Mouse (Mus musculus): ENCODE results near the gene Vps52. TPM values are rescaled to one million over a fixed set of nuclear protein-coding genes. Genes with fewer than 3 reads are reported as not detected.

The Vps52 gene
- polyA plus RNA-seq, 1 experiment, result 58.0 TPM

DNA sequence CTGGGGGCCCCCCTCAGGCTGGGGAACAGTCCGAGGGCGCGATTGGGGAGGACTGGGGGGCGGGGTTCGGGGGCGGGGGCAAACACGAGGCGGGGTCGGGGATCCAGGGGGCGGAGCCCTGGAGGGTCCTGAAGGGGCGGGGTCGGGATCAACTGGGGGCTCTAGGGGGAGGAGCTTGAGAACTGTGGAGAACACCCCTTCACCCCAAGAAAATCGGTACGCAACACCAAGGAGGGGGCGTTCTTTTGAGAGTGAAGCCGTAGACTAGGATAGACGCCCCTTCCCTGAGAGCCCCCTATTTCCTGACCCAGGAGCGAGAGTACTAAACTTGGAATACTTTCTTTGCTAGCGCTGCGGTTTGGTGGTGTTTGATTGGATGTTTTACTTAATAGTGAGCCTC lies 39.3 kb upstream of the Vps52 start:
- DNase-seq (ENCODE audit: low read depth in 1 of 2, low spot score in 2 of 2), result no peak
- 2% methylated on average over 10 of the region's 20 CpGs for WGBS
- TF ChIP-seq POLR2A (IDR thresholded peaks at IDR 0.05; ENCODE audit: low read depth, low read length) (no peak), CTCF (IDR thresholded peaks at IDR 0.05; ENCODE audit: extremely low read depth, insufficient read depth, insufficient read length, insufficient replicate concordance) (no peak)
- peak overlapping the region; percentile 63 for H3K4me3 ChIP-seq (ENCODE audit: extremely low read depth, insufficient read depth, insufficient read length)
- peaks cover 15% of the 10 kb centered on the region; the same call in 1 of the 2 replicates for H3K4me1 ChIP-seq (ENCODE audit: control insufficient read depth, insufficient read depth, insufficient read length)
- H3K36me3 ChIP-seq (ENCODE audit: control insufficient read depth, insufficient read depth, low read length), result peaks cover 31% of the 10 kb centered on the region
- no peak overlapping the region for H3K27ac ChIP-seq (ENCODE audit: insufficient read depth, low read length)
- H3K27me3 ChIP-seq (ENCODE audit: control insufficient read depth, insufficient read depth, low read length), result no peaks in the 10 kb centered on the region

DNA sequence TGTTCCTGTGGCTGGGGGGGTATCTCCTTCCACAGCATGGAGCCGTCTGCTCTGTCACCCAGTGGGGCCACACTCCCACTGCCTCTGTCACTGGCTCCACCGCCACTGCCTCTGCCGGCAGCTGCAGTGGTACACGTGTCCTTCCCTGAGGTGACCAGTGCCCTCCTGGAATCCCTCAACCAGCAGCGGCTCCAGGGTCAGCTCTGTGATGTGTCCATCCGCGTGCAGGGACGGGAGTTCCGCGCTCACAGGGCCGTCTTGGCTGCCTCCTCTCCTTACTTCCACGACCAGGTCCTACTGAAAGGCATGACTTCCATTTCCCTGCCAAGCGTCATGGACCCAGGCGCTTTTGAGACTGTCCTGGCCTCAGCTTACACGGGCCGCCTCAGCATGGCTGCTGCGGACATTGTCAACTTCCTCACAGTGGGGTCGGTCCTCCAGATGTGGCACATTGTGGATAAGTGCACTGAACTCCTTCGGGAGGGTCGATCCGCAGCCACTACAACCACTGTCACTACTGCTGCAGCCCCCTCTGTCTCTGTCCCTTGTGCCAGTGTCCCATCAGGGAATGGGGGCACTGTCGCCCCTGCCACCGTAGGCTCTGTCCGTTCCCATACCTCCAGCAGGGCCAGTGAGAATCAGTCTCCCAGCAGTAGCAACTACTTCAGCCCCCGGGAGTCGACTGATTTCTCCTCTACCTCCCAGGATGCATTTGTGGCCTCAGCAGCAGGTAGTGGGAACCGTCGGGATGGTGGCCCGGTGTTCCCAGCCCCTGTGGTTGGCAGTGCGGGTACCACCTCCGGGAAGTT lies 38.6 kb upstream of the Vps52 start:
- no peak for TF ChIP-seq POLR2A (IDR thresholded peaks at IDR 0.05; ENCODE audit: low read depth, low read length)
- no peak for TF ChIP-seq CTCF (IDR thresholded peaks at IDR 0.05; ENCODE audit: extremely low read depth, insufficient read depth, insufficient read length, insufficient replicate concordance)
- WGBS, result 88% methylated on average over 31 of the region's 31 CpGs
- Histone ChIP-seq H3K27me3 (ENCODE audit: control insufficient read depth, insufficient read depth, low read length) (no peaks in the 10 kb centered on the region), H3K4me3 (ENCODE audit: extremely low read depth, insufficient read depth, insufficient read length) (no peak overlapping the region), H3K36me3 (ENCODE audit: control insufficient read depth, insufficient read depth, low read length) (peaks cover 27% of the 10 kb centered on the region), H3K4me1 (ENCODE audit: control insufficient read depth, insufficient read depth, insufficient read length) (peaks cover 15% of the 10 kb centered on the region; the same call in 1 of the 2 replicates), H3K27ac (ENCODE audit: insufficient read depth, low read length) (no peak overlapping the region)
- DNase-seq (ENCODE audit: low read depth in 1 of 2, low spot score in 2 of 2), result no peak

DNA sequence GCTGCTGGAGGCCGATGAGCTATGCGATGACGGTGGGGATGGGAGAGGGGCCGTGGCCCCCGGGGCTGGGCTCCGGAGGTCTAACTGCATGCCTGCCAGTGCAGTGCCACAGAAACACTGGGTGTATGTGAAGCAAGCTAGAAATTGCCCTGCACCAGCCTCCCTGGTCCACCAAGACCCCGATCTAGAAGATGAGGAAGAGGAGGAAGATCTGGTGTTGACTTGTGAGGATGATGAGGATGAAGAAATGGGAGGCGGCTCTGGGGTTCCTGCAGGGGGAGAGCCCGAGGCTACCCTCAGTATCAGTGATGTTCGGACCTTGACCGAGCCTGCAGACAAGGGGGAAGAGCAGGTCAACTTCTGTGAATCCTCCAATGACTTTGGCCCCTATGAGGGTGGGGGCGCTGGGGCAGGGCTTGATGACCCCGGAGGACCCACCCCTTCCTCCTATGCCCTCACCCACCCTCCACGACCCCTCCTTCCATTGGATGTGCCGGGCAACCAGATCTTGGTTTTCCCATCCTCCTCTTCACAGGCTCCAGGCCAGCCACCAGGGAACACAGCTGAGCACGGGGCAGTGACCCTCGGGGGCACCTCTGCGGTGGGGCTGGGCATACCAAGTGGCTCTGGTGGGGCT lies 37.8 kb upstream of the Vps52 start:
- H3K27ac ChIP-seq (ENCODE audit: insufficient read depth, low read length), result no peak overlapping the region
- TF ChIP-seq POLR2A (IDR thresholded peaks at IDR 0.05; ENCODE audit: low read depth, low read length), result no peak
- no peak for TF ChIP-seq CTCF (IDR thresholded peaks at IDR 0.05; ENCODE audit: extremely low read depth, insufficient read depth, insufficient read length, insufficient replicate concordance)
- H3K4me3 ChIP-seq (ENCODE audit: extremely low read depth, insufficient read depth, insufficient read length), result no peak overlapping the region
- no peaks in the 10 kb centered on the region for H3K27me3 ChIP-seq (ENCODE audit: control insufficient read depth, insufficient read depth, low read length)
- DNase-seq (ENCODE audit: low read depth in 1 of 2, low spot score in 2 of 2), result no peak
- peaks cover 17% of the 10 kb centered on the region; the same call in 1 of the 2 replicates for H3K4me1 ChIP-seq (ENCODE audit: control insufficient read depth, insufficient read depth, insufficient read length)
- peaks cover 25% of the 10 kb centered on the region for H3K36me3 ChIP-seq (ENCODE audit: control insufficient read depth, insufficient read depth, low read length)
- 95% methylated on average over 18 of the region's 18 CpGs for WGBS

DNA sequence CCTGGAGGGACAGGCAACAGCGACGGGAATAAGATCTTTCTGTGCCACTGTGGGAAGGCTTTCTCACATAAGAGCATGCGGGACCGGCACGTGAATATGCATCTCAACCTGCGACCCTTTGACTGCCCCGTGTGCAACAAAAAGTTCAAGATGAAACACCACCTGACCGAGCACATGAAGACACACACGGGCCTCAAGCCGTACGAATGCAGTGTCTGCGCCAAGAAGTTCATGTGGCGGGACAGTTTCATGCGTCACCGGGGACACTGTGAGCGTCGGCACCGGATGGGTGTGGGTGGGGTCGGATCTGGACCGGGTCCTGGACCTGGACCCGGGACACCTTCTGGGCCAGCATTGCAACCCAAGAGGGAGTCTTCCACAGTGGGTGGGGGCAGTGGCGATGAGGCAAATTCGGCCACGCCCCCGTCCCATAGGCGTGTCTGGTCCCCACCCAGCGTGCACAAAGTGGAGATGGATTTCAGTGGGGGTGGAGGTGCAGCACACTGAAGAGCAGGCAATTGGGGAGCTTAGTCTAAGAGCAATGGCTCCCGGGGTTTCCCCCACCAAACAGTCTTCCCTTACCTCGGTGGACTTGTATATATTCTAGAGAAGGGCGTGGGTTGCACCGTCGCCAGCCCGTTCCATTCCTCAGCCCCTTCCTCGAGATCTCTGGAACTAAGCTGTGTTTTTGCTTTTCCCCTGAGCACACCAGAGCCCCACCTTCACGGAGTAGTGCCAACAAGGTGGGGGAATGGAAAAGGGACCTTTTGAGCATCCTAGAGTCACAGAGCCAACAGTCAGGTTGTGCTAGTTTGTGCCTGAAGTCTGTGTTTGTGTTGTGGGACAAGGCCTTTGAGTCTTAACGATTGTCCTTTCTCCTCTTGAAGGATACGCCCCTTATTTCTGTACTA lies 37.1 kb upstream of the Vps52 start:
- Histone ChIP-seq H3K4me3 (ENCODE audit: extremely low read depth, insufficient read depth, insufficient read length) (peak overlapping the region; percentile 94; the same call in 1 of the 2 replicates), H3K27ac (ENCODE audit: insufficient read depth, low read length) (peak overlapping the region; percentile 95), H3K36me3 (ENCODE audit: control insufficient read depth, insufficient read depth, low read length) (peaks cover 21% of the 10 kb centered on the region), H3K27me3 (ENCODE audit: control insufficient read depth, insufficient read depth, low read length) (no peaks in the 10 kb centered on the region), H3K4me1 (ENCODE audit: control insufficient read depth, insufficient read depth, insufficient read length) (peaks cover 17% of the 10 kb centered on the region; the same call in 1 of the 2 replicates)
- TF ChIP-seq POLR2A (IDR thresholded peaks at IDR 0.05; ENCODE audit: low read depth, low read length) (no peak), CTCF (IDR thresholded peaks at IDR 0.05; ENCODE audit: extremely low read depth, insufficient read depth, insufficient read length, insufficient replicate concordance) (no peak)
- 70% methylated on average over 37 of the region's 37 CpGs for WGBS
- DNase-seq (ENCODE audit: low read depth in 1 of 2, low spot score in 2 of 2), result no peak

DNA sequence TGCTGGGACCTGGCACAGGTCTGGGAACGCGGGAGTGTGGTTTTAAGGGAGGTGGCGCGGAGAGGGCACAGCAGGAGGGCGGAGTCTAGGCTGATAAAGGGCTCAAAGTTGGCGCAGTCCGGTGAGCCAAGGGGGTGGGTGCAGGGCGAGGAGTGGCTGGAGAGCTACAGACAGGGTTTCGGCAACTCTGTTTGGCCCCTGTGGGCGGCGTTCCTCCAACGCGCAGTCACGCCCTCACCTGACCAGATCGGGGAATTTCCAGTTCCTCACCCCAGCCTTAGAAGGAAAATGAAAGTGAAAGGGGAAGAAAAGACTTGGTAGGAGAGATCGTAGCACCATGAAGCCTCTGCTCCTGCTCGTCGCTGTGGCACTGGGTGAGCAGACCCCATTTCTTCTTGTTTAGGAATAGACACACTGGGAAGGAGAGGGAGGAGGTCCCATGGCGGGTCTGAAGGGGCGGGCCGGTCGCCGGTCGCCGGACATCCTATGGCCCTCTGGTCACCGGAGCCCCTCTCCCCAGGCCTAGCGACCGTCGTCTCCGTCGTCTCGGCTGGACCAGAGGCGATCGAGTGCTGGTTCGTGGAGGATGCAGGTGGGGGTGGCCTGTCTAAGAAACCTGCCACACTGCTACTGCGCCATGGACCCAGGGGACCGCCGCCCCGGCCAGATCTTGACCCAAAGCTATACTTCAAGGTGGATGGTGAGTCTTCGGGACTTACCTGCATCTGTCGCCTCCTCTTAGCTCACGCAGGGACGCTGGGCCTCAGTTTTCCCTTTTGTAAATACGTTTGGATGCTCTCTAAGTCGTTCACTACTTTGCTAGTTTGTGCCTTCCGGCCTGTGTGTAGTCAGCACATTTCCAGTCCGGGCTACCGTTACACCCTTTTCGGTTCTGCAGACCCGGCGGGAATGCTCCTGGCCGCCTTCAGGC lies 36.0 kb upstream of the Vps52 start:
- peak overlapping the region; percentile 95 for H3K27ac ChIP-seq (ENCODE audit: insufficient read depth, low read length)
- TF ChIP-seq POLR2A (IDR thresholded peaks at IDR 0.05; ENCODE audit: low read depth, low read length) (peak; percentile 78), CTCF (IDR thresholded peaks at IDR 0.05; ENCODE audit: extremely low read depth, insufficient read depth, insufficient read length, insufficient replicate concordance) (no peak)
- peaks cover 16% of the 10 kb centered on the region for H3K36me3 ChIP-seq (ENCODE audit: control insufficient read depth, insufficient read depth, low read length)
- H3K4me3 ChIP-seq (ENCODE audit: extremely low read depth, insufficient read depth, insufficient read length), result peak overlapping the region; percentile 94
- WGBS, result under 1% methylated on average over 52 of the region's 52 CpGs
- peaks cover 17% of the 10 kb centered on the region; the same call in 1 of the 2 replicates for H3K4me1 ChIP-seq (ENCODE audit: control insufficient read depth, insufficient read depth, insufficient read length)
- no peaks in the 10 kb centered on the region for H3K27me3 ChIP-seq (ENCODE audit: control insufficient read depth, insufficient read depth, low read length)
- DNase-seq (ENCODE audit: low read depth in 1 of 2, low spot score in 2 of 2), result peak; percentile 91

Measured in spleen, adult 2 months (tissue).